In genomic region chr10:20226728-20227127, GRCm38 (mm10) we compare ENCODE assay signal across 12 mouse cellular contexts.
A peak's percentile ranks its signal among the peaks of the same experiment; 100 is the strongest.
DNase-seq lines count a peak whose midpoint lies in the region; ATAC-seq and TF ChIP-seq lines count a peak whose summit lies in the region.
"Had no signal": no experiment of that assay in that cellular context is flagged by ENCODE, and none has a peak within 500 bp of the region (broad histone marks: within the 10 kb centered on the region; RNA-seq: fewer than 3 reads in every experiment).

No protein-coding gene starts in this region.

- no peak for TF ChIP-seq CTCF in stomach, postnatal 0 days (IDR thresholded peaks at IDR 0.05; ENCODE audit: low read depth)

- no peak overlapping the region for H3K9ac ChIP-seq in stomach, embryonic 14.5 days (replicated peaks; ENCODE audit: low read depth, low read length)
- no peak overlapping the region for H3K9ac ChIP-seq in stomach, postnatal 0 days (ENCODE audit: low read length)
- H3K9ac ChIP-seq: forebrain, embryonic 13.5 days; limb, embryonic 12.5 days had no signal

- peak; percentile 61; the same call in 1 of the 2 replicates for ATAC-seq in cerebellum, adult (ENCODE audit: insufficient number of reproducible peaks, low FRiP score, low TSS enrichment)
- 0 out of 2 replicates have a peak, but pooled peaks have one; percentile 37 for ATAC-seq in stomach, embryonic 14.5 days (ENCODE audit: insufficient number of reproducible peaks, insufficient read depth, low FRiP score, low read depth)
- ATAC-seq in stomach, postnatal 0 days (ENCODE audit: low FRiP score, low TSS enrichment): no peak
- ATAC-seq: forebrain, embryonic 13.5 days had no signal

- WGBS in stomach, embryonic 14.5 days: 54% methylated on average over 4 of the region's 4 CpGs
- WGBS in stomach, postnatal 0 days: 59% methylated on average over 4 of the region's 4 CpGs

- H3K9me3 ChIP-seq in stomach, embryonic 14.5 days (ENCODE audit: control insufficient read depth, low read depth, low read length): no peaks in the 10 kb centered on the region
- no peaks in the 10 kb centered on the region for H3K9me3 ChIP-seq in stomach, postnatal 0 days (ENCODE audit: control insufficient read depth, low read length)
- H3K9me3 ChIP-seq: forebrain, embryonic 13.5 days; hindbrain, embryonic 10.5 days; limb, embryonic 12.5 days had no signal

- H3K27ac ChIP-seq in stomach, embryonic 14.5 days (ENCODE audit: low read length): no peak overlapping the region
- H3K27ac ChIP-seq in stomach, postnatal 0 days (replicated peaks): no peak overlapping the region
- H3K27ac ChIP-seq: forebrain, embryonic 13.5 days; hindbrain, embryonic 10.5 days; limb, embryonic 12.5 days had no signal

- H3K27me3 ChIP-seq in stomach, embryonic 14.5 days (ENCODE audit: control insufficient read depth, insufficient read depth, low read length): no peaks in the 10 kb centered on the region
- no peaks in the 10 kb centered on the region for H3K27me3 ChIP-seq in stomach, postnatal 0 days (ENCODE audit: control insufficient read depth, insufficient read depth, low read length)
- H3K27me3 ChIP-seq: forebrain, embryonic 13.5 days; limb, embryonic 12.5 days had no signal

- no peak overlapping the region for H3K4me3 ChIP-seq in stomach, embryonic 14.5 days (ENCODE audit: low read depth, low read length)
- no peak overlapping the region for H3K4me3 ChIP-seq in stomach, postnatal 0 days (ENCODE audit: low read depth, low read length)
- H3K4me3 ChIP-seq: forebrain, embryonic 13.5 days; hindbrain, embryonic 10.5 days; limb, embryonic 12.5 days had no signal

- no peak for TF ChIP-seq EP300 in stomach, postnatal 0 days (optimal IDR thresholded peaks at IDR 0.05)

- no peak for DNase-seq in cerebellum, adult 11 months
- peak; percentile 44 for DNase-seq in kidney, adult 18-20 months
- DNase-seq in kidney, postnatal 4 days: no peak
- DNase-seq in stomach, postnatal 0 days (ENCODE audit: low spot score): no peak
- no peak for DNase-seq in thymus, postnatal 36 days
- DNase-seq in thymus, adult 18-20 months: no peak
- DNase-seq: lung, postnatal 4 days had no signal

- H3K4me2 ChIP-seq in stomach, embryonic 14.5 days (replicated peaks; ENCODE audit: low read depth, low read length): no peak overlapping the region
- H3K4me2 ChIP-seq in stomach, postnatal 0 days (replicated peaks; ENCODE audit: low read depth): no peak overlapping the region
- H3K4me2 ChIP-seq: forebrain, embryonic 13.5 days; limb, embryonic 12.5 days had no signal

- H3K4me1 ChIP-seq in stomach, embryonic 14.5 days (ENCODE audit: control insufficient read depth, insufficient read depth, low read length): no peaks in the 10 kb centered on the region
- no peaks in the 10 kb centered on the region for H3K4me1 ChIP-seq in stomach, postnatal 0 days (replicated peaks; ENCODE audit: control insufficient read depth, insufficient read depth)
- H3K4me1 ChIP-seq: hindbrain, embryonic 10.5 days had no signal

- no peaks in the 10 kb centered on the region for H3K36me3 ChIP-seq in stomach, embryonic 14.5 days (ENCODE audit: control insufficient read depth, insufficient read depth, low read length)
- H3K36me3 ChIP-seq in stomach, postnatal 0 days (ENCODE audit: control insufficient read depth, insufficient read depth, low read length): no peaks in the 10 kb centered on the region
- H3K36me3 ChIP-seq: hindbrain, embryonic 10.5 days; limb, embryonic 12.5 days had no signal
